Mouse (Mus musculus): Measurements from ENCODE around the gene Olfr223. TPM values are rescaled to one million over a fixed set of nuclear protein-coding genes. Genes with fewer than 3 reads are reported as not detected.
A peak's percentile ranks its signal among the peaks of the same experiment; 100 is the strongest.
"Not testable (repeated sequence)": the region's sequence is repeated elsewhere in the genome, so short reads cannot be mapped to it uniquely, and the experiment has no call there.

The Olfr223 gene
- polyA plus RNA-seq, 1 experiment: not detected

DNA sequence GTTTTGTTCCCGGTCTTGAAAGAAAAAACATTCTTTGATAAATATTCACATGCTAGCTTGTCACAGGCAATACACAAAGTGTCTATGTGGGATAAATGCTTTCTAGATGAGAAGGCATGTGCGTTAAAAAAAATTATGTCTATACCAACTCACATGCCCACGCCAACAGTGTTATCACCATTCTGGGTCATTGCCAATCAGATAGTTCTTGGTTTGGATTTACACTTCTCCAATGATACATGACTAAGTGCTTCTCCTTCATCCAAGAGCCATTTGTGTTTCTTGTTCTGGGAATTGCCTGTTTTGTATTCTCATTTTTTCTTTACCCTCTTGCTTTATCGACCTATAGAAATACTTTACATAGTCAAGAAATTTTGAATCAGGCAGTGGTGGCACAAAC, 38.9 kb upstream of the Olfr223 start:
- H3K27ac ChIP-seq (ENCODE audit: insufficient read depth, low read length): no peak overlapping the region
- TF ChIP-seq CTCF (IDR thresholded peaks at IDR 0.05; ENCODE audit: extremely low read depth, insufficient read depth, low read length) (no peak), POLR2A (IDR thresholded peaks at IDR 0.05; ENCODE audit: extremely low read depth, insufficient read depth, low read length) (no peak)
- no peaks in the 10 kb centered on the region for H3K4me1 ChIP-seq (ENCODE audit: control insufficient read depth, insufficient read depth, low read length)
- H3K4me3 ChIP-seq (ENCODE audit: insufficient read depth, low read length): no peak overlapping the region

- no peak overlapping the region for H3K4me3 ChIP-seq (ENCODE audit: insufficient read depth, low read length)
- no peak overlapping the region for H3K27ac ChIP-seq (ENCODE audit: insufficient read depth, low read length)
- TF ChIP-seq CTCF (IDR thresholded peaks at IDR 0.05; ENCODE audit: extremely low read depth, insufficient read depth, low read length) (no peak), POLR2A (IDR thresholded peaks at IDR 0.05; ENCODE audit: extremely low read depth, insufficient read depth, low read length) (no peak)
- no peaks in the 10 kb centered on the region for H3K4me1 ChIP-seq (ENCODE audit: control insufficient read depth, insufficient read depth, low read length)
Observed at GRCm38 (mm10) chr11:59629871-59630270, 36.8 kb upstream of the Olfr223 start.

DNA sequence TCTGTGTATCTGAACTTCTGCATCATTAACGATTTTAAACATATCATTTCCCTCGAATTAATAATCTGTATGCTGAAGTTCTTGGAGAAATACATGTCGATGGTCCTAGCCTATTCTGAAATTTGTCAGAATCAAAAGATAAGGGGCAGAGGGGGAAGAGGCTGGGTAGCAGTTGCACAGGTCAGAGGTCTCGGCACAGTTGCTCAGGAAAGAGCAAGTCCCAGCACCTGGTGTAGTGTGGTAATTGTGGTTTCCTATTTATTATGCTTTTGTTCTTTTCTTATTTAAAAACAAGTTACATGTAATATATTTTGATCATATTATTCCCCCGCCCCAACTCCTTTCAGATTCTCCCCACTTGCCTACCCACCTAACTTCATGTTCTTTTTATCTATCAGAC, 35.1 kb upstream of the Olfr223 start:
- no peak overlapping the region for H3K27ac ChIP-seq (ENCODE audit: insufficient read depth, low read length)
- TF ChIP-seq POLR2A (IDR thresholded peaks at IDR 0.05; ENCODE audit: extremely low read depth, insufficient read depth, low read length) (no peak), CTCF (IDR thresholded peaks at IDR 0.05; ENCODE audit: extremely low read depth, insufficient read depth, low read length) (no peak)
- H3K4me3 ChIP-seq (ENCODE audit: insufficient read depth, low read length): no peak overlapping the region
- H3K4me1 ChIP-seq (ENCODE audit: control insufficient read depth, insufficient read depth, low read length): no peaks in the 10 kb centered on the region

DNA sequence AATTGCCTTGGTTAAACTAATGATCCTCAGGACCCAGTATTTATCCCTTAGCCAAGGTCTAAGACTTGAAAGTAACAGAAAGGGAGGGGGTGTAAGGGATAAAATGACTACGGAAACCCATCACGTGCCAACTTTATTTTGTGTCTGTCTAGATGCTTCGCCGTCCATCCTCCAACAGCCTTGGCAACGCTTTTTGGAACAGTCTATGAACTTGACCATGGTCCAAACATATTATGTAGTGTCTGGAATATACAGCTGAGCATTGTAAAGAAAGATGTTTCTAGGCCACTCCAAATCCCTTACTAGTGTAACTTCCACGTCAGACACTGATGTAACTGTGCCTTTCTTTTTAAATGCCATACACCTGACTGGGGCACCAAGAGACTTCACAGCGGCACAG, 33.1 kb upstream of the Olfr223 start:
- TF ChIP-seq POLR2A (IDR thresholded peaks at IDR 0.05; ENCODE audit: extremely low read depth, insufficient read depth, low read length): no peak
- TF ChIP-seq CTCF (IDR thresholded peaks at IDR 0.05; ENCODE audit: extremely low read depth, insufficient read depth, low read length): no peak
- Histone ChIP-seq H3K4me1 (ENCODE audit: control insufficient read depth, insufficient read depth, low read length) (no peaks in the 10 kb centered on the region), H3K27ac (ENCODE audit: insufficient read depth, low read length) (no peak overlapping the region)

DNA sequence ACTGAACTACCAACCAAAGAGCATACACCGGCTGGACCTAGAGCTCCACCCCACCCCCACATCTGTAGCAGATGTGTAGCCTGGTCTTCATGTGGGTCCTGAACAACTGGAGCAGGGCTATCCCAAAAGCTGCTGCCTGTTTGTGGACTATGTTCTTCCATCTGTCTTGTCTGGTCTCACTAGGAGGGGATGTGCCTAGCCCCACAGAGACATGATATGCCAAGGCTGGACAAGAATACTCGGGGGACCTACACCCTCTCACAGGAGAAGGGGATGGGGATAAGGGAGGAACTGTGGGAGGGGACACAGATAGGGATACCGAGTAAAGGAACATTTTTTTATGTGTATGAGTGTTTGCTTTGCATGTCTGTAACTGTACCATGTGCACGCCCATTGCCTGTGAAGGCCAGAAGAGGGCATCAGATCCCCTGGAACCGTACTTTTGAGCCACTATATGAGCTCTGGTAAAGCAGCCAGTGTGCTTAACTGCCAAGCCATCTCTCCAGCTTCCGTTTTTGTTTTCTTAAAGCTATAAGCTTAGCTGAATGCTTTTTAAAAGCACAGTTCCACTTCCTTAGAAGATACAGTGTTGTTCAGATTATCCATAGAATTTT, 31.0 kb upstream of the Olfr223 start:
- Histone ChIP-seq H3K4me1 (ENCODE audit: control insufficient read depth, insufficient read depth, low read length) (no peaks in the 10 kb centered on the region), H3K4me3 (ENCODE audit: insufficient read depth, low read length) (no peak overlapping the region), H3K27ac (ENCODE audit: insufficient read depth, low read length) (no peak overlapping the region)
- TF ChIP-seq POLR2A (IDR thresholded peaks at IDR 0.05; ENCODE audit: extremely low read depth, insufficient read depth, low read length): no peak
- peak; percentile 91 for TF ChIP-seq CTCF (IDR thresholded peaks at IDR 0.05; ENCODE audit: extremely low read depth, insufficient read depth, low read length)

More for the DNA sequence above, 33.1 kb upstream of the Olfr223 start:
- no peak overlapping the region for H3K4me3 ChIP-seq (ENCODE audit: insufficient read depth, low read length)

GRCm38 (mm10) chr11:59622214-59622613, 29.1 kb upstream of the Olfr223 start:
- H3K4me1 ChIP-seq (ENCODE audit: control insufficient read depth, insufficient read depth, low read length): no peaks in the 10 kb centered on the region
- no peak overlapping the region for H3K4me3 ChIP-seq (ENCODE audit: insufficient read depth, low read length)
- TF ChIP-seq CTCF (IDR thresholded peaks at IDR 0.05; ENCODE audit: extremely low read depth, insufficient read depth, low read length) (no peak), POLR2A (IDR thresholded peaks at IDR 0.05; ENCODE audit: extremely low read depth, insufficient read depth, low read length) (no peak)
- no peak overlapping the region for H3K27ac ChIP-seq (ENCODE audit: insufficient read depth, low read length)

- not testable (repeated sequence) for H3K4me3 ChIP-seq (ENCODE audit: insufficient read depth, low read length); H3K27ac ChIP-seq (ENCODE audit: insufficient read depth, low read length); H3K4me1 ChIP-seq (ENCODE audit: control insufficient read depth, insufficient read depth, low read length)
Observed at GRCm38 (mm10) chr11:59616986-59617385, 23.9 kb upstream of the Olfr223 start.

- TF ChIP-seq CTCF (IDR thresholded peaks at IDR 0.05; ENCODE audit: extremely low read depth, insufficient read depth, low read length): peak; percentile 68
- no peak for TF ChIP-seq POLR2A (IDR thresholded peaks at IDR 0.05; ENCODE audit: extremely low read depth, insufficient read depth, low read length)
- no peak overlapping the region for H3K27ac ChIP-seq (ENCODE audit: insufficient read depth, low read length)
- no peaks in the 10 kb centered on the region for H3K4me1 ChIP-seq (ENCODE audit: control insufficient read depth, insufficient read depth, low read length)
- no peak overlapping the region for H3K4me3 ChIP-seq (ENCODE audit: insufficient read depth, low read length)
Observed at GRCm38 (mm10) chr11:59614120-59614519, 21.0 kb upstream of the Olfr223 start.

GRCm38 (mm10) chr11:59611646-59612045, 18.6 kb upstream of the Olfr223 start:
- Histone ChIP-seq H3K4me3 (ENCODE audit: insufficient read depth, low read length) (no peak overlapping the region), H3K27ac (ENCODE audit: insufficient read depth, low read length) (no peak overlapping the region), H3K4me1 (ENCODE audit: control insufficient read depth, insufficient read depth, low read length) (no peaks in the 10 kb centered on the region)
- TF ChIP-seq CTCF (IDR thresholded peaks at IDR 0.05; ENCODE audit: extremely low read depth, insufficient read depth, low read length) (no peak), POLR2A (IDR thresholded peaks at IDR 0.05; ENCODE audit: extremely low read depth, insufficient read depth, low read length) (no peak)

DNA sequence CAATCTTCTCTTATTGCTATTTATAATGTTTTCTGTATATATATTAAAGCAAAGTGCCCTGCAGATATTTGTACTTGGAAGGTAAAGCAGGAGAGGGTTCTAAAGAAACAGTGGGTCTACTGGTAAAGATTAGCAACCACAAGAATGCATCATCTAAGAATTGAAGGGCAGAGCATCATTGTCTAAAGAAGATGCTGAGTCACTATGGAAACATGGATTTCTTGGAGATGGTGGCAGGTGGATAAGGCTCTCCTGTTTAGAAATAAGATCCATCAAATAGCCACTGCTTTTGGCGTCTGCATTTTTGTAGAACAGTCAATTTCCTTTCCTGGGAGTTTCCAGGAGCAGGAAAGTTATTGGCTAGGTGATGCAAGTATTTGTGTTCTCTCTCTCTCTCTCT, 9.2 kb upstream of the Olfr223 start:
- no peak for TF ChIP-seq POLR2A (IDR thresholded peaks at IDR 0.05; ENCODE audit: extremely low read depth, insufficient read depth, low read length)
- TF ChIP-seq CTCF (IDR thresholded peaks at IDR 0.05; ENCODE audit: extremely low read depth, insufficient read depth, low read length): no peak
- Histone ChIP-seq H3K27ac (ENCODE audit: insufficient read depth, low read length) (no peak overlapping the region), H3K4me1 (ENCODE audit: control insufficient read depth, insufficient read depth, low read length) (no peaks in the 10 kb centered on the region), H3K4me3 (ENCODE audit: insufficient read depth, low read length) (no peak overlapping the region)

Measured in cortical plate, adult 2 months (tissue).